Mouse (Mus musculus) lung, embryonic 15.5 days (tissue): ENCODE results near the gene Tprg. TPM values are rescaled to one million over a fixed set of nuclear protein-coding genes. Genes with fewer than 3 reads are reported as not detected.

Experiments
- ATAC-seq: fragments of 200-750 bp; cut with Nextera tagmentation; 2 replicates; pipeline ENCODE4 v1.8.0; 2017; ENCODE audit warnings: moderate number of reproducible peaks, borderline replicate concordance; ENCODE audit not compliant: low FRiP score, low TSS enrichment; ENCODE audit errors: extremely low read depth
- H3K27ac ChIP-seq: fragments of 300-500 bp; sonication (generic); 2 replicates; pipeline ENCODE4 v1.5.1; 2015; ENCODE audit warnings: moderate library complexity, mild to moderate bottlenecking, inconsistent platforms
- H3K27me3 ChIP-seq: fragments of 300-500 bp; sonication (generic); 2 replicates; pipeline ENCODE4 v1.6.1; 2015; ENCODE audit warnings: inconsistent platforms
- H3K36me3 ChIP-seq: fragments of 300-500 bp; sonication (generic); 2 replicates; pipeline ENCODE4 v1.6.1; 2015; ENCODE audit warnings: inconsistent platforms
- H3K4me1 ChIP-seq: fragments of 300-500 bp; sonication (generic); 2 replicates; pipeline ENCODE4 v1.6.1; 2015; ENCODE audit warnings: inconsistent platforms
- H3K4me2 ChIP-seq: fragments of 300-500 bp; sonication (generic); 2 replicates; pipeline ENCODE4 v1.6.1; 2015; ENCODE audit warnings: inconsistent platforms, mild to moderate bottlenecking, moderate library complexity
- H3K4me3 ChIP-seq: fragments of 300-500 bp; sonication (generic); 2 replicates; pipeline ENCODE4 v1.5.1; 2015; ENCODE audit warnings: mild to moderate bottlenecking, inconsistent platforms
- H3K9ac ChIP-seq: fragments of 300-500 bp; sonication (generic); 2 replicates; pipeline ENCODE4 v1.6.1; 2015; ENCODE audit warnings: inconsistent platforms
- H3K9me3 ChIP-seq: fragments of 300-500 bp; sonication (generic); 2 replicates; pipeline ENCODE4 v1.6.1; 2016; ENCODE audit warnings: inconsistent platforms
- WGBS: fragments of 180-500 bp; shearing (Covaris S2); methylation state at CpG from one replicate; pipeline ENCODE4 v1.1.7; 2015; 5-methylcytosine and 5-hydroxymethylcytosine counted together
- polyA plus RNA-seq: library from polyadenylated mRNA; unstranded; fragments of >200 nt; fragmentation: Nextera tagmentation; extraction: Ambion mirVana; gene quantifications from 2 replicates; pipeline ENCODE4 v1.2.1, GENCODE M21; 2015

Gene Tprg
- polyA plus RNA-seq, 1 experiment from 2014 or later = 0.31 TPM

GRCm38 (mm10) chr16:25335058-25335703, 48.6 kb downstream of the Tprg start:
- Histone ChIP-seq H3K4me3 (no peak overlapping the region), H3K27me3 (no peaks in the 10 kb centered on the region), H3K27ac (no peak overlapping the region), H3K4me1 (no peaks in the 10 kb centered on the region), H3K4me2 (no peak overlapping the region), H3K9ac (no peak overlapping the region), H3K9me3 (no peaks in the 10 kb centered on the region), H3K36me3 (no peaks in the 10 kb centered on the region)
- 38% methylated on average over 4 of the region's 4 CpGs for WGBS
- no peak for ATAC-seq

- H3K4me2 ChIP-seq = no peak overlapping the region
- WGBS = 5% methylated on average over 3 of the region's 3 CpGs
- H3K4me3 ChIP-seq = no peak overlapping the region
- ATAC-seq = no peak
- no peaks in the 10 kb centered on the region for H3K9me3 ChIP-seq
- H3K9ac ChIP-seq = no peak overlapping the region
- H3K27me3 ChIP-seq = no peaks in the 10 kb centered on the region
- H3K27ac ChIP-seq = no peak overlapping the region
- no peaks in the 10 kb centered on the region for H3K36me3 ChIP-seq
- H3K4me1 ChIP-seq = no peaks in the 10 kb centered on the region
Measured at GRCm38 (mm10) chr16:25349626-25350025, 63.0 kb downstream of the Tprg start.

GRCm38 (mm10) chr16:25367834-25368233, 81.2 kb downstream of the Tprg start:
- H3K4me3 ChIP-seq = no peak overlapping the region
- WGBS = 62% methylated on average over 7 of the region's 7 CpGs
- H3K36me3 ChIP-seq = no peaks in the 10 kb centered on the region
- no peaks in the 10 kb centered on the region for H3K9me3 ChIP-seq
- no peak for ATAC-seq
- H3K9ac ChIP-seq = no peak overlapping the region
- no peaks in the 10 kb centered on the region for H3K4me1 ChIP-seq
- H3K27me3 ChIP-seq = no peaks in the 10 kb centered on the region
- H3K4me2 ChIP-seq = no peak overlapping the region
- no peak overlapping the region for H3K27ac ChIP-seq

- no peaks in the 10 kb centered on the region for H3K27me3 ChIP-seq
- H3K4me1 ChIP-seq = no peaks in the 10 kb centered on the region
- H3K4me2 ChIP-seq = no peak overlapping the region
- H3K4me3 ChIP-seq = no peak overlapping the region
- no peak overlapping the region for H3K9ac ChIP-seq
- H3K9me3 ChIP-seq = no peaks in the 10 kb centered on the region
- ATAC-seq = no peak
- WGBS = 27% methylated on average over 5 of the region's 5 CpGs
- H3K36me3 ChIP-seq = no peaks in the 10 kb centered on the region
- no peak overlapping the region for H3K27ac ChIP-seq
Measured at GRCm38 (mm10) chr16:25369984-25370412, 83.4 kb downstream of the Tprg start.

- no peaks in the 10 kb centered on the region for H3K9me3 ChIP-seq
- 72% methylated on average over 4 of the region's 4 CpGs for WGBS
- ATAC-seq = no peak
- H3K4me3 ChIP-seq = no peak overlapping the region
- H3K27me3 ChIP-seq = no peaks in the 10 kb centered on the region
- no peak overlapping the region for H3K4me2 ChIP-seq
- H3K36me3 ChIP-seq = no peaks in the 10 kb centered on the region
- no peak overlapping the region for H3K27ac ChIP-seq
- H3K9ac ChIP-seq = no peak overlapping the region
- H3K4me1 ChIP-seq = 0 out of 2 replicates have a peak, but pooled peaks cover 3% of the 10 kb centered on the region
Measured at GRCm38 (mm10) chr16:25374121-25374520, 87.5 kb downstream of the Tprg start.

GRCm38 (mm10) chr16:25374775-25375174, 88.2 kb downstream of the Tprg start:
- H3K27ac ChIP-seq = no peak overlapping the region
- no peaks in the 10 kb centered on the region for H3K36me3 ChIP-seq
- H3K27me3 ChIP-seq = no peaks in the 10 kb centered on the region
- H3K4me2 ChIP-seq = no peak overlapping the region
- H3K9ac ChIP-seq = no peak overlapping the region
- 0 out of 2 replicates have a peak, but pooled peaks cover 3% of the 10 kb centered on the region for H3K4me1 ChIP-seq
- 51% methylated on average over 5 of the region's 5 CpGs for WGBS
- no peaks in the 10 kb centered on the region for H3K9me3 ChIP-seq
- H3K4me3 ChIP-seq = no peak overlapping the region
- ATAC-seq = no peak

GRCm38 (mm10) chr16:25376720-25377373, 90.2 kb downstream of the Tprg start:
- no peaks in the 10 kb centered on the region for H3K27me3 ChIP-seq
- no peak for ATAC-seq
- no peak overlapping the region for H3K9ac ChIP-seq
- WGBS = 24% methylated on average over 14 of the region's 14 CpGs
- H3K36me3 ChIP-seq = no peaks in the 10 kb centered on the region
- no peaks in the 10 kb centered on the region for H3K9me3 ChIP-seq
- H3K4me3 ChIP-seq = no peak overlapping the region
- no peak overlapping the region for H3K27ac ChIP-seq
- no peak overlapping the region; the same call in 1 of the 2 replicates for H3K4me2 ChIP-seq
- 0 out of 2 replicates have a peak, but pooled peaks cover 3% of the 10 kb centered on the region for H3K4me1 ChIP-seq

GRCm38 (mm10) chr16:25377695-25378094, 91.1 kb downstream of the Tprg start:
- H3K27ac ChIP-seq = no peak overlapping the region
- no peak overlapping the region for H3K9ac ChIP-seq
- no peaks in the 10 kb centered on the region for H3K27me3 ChIP-seq
- H3K4me2 ChIP-seq = no peak overlapping the region
- no peaks in the 10 kb centered on the region for H3K9me3 ChIP-seq
- ATAC-seq = no peak
- WGBS = 68% methylated on average over 4 of the region's 4 CpGs
- H3K4me1 ChIP-seq = 0 out of 2 replicates have a peak, but pooled peaks cover 3% of the 10 kb centered on the region
- no peaks in the 10 kb centered on the region for H3K36me3 ChIP-seq
- H3K4me3 ChIP-seq = no peak overlapping the region

GRCm38 (mm10) chr16:25385498-25386192, 99.0 kb downstream of the Tprg start:
- no peaks in the 10 kb centered on the region for H3K9me3 ChIP-seq
- H3K36me3 ChIP-seq = no peaks in the 10 kb centered on the region
- no peak for ATAC-seq
- H3K27ac ChIP-seq = no peak overlapping the region
- no peak overlapping the region for H3K9ac ChIP-seq
- no peak overlapping the region for H3K4me3 ChIP-seq
- H3K4me1 ChIP-seq = peaks cover 11% of the 10 kb centered on the region
- H3K4me2 ChIP-seq = no peak overlapping the region
- WGBS = 59% methylated on average over 6 of the region's 6 CpGs
- H3K27me3 ChIP-seq = no peaks in the 10 kb centered on the region

- H3K4me2 ChIP-seq = no peak overlapping the region
- no peaks in the 10 kb centered on the region for H3K4me1 ChIP-seq
- H3K4me3 ChIP-seq = no peak overlapping the region
- 85% methylated on average over 1 of the region's 1 CpGs for WGBS
- H3K9ac ChIP-seq = no peak overlapping the region
- no peaks in the 10 kb centered on the region for H3K36me3 ChIP-seq
- no peaks in the 10 kb centered on the region for H3K27me3 ChIP-seq
- no peak for ATAC-seq
- no peak overlapping the region for H3K27ac ChIP-seq
- H3K9me3 ChIP-seq = no peaks in the 10 kb centered on the region
Measured at GRCm38 (mm10) chr16:25394676-25395075, 108.1 kb downstream of the Tprg start.

- H3K4me2 ChIP-seq = no peak overlapping the region
- 50% methylated on average over 6 of the region's 6 CpGs for WGBS
Measured at GRCm38 (mm10) chr16:25404156-25404555, 117.5 kb downstream of the Tprg start.

More at GRCm38 (mm10) chr16:25404156-25404555, 117.5 kb downstream of the Tprg start:
- H3K27ac ChIP-seq = no peak overlapping the region
- H3K9me3 ChIP-seq = no peaks in the 10 kb centered on the region
- H3K36me3 ChIP-seq = no peaks in the 10 kb centered on the region
- peaks cover 16% of the 10 kb centered on the region for H3K4me1 ChIP-seq
- no peak overlapping the region for H3K4me3 ChIP-seq
- no peak for ATAC-seq
- no peaks in the 10 kb centered on the region for H3K27me3 ChIP-seq
- H3K9ac ChIP-seq = no peak overlapping the region
